Mouse (Mus musculus) induced T-regulatory cell, adult 2 months (primary cell): ENCODE measurements around the gene Capza1.
"Not testable (repeated sequence)": the region's sequence is repeated elsewhere in the genome, so short reads cannot be mapped to it uniquely, and the experiment has no call there.

Source experiments
- DNase-seq: peaks from one replicate; pipeline ENCODE4 v3.0.0-alpha.2; 2012; ENCODE audit warnings: low read depth

The Capza1 gene

DNA sequence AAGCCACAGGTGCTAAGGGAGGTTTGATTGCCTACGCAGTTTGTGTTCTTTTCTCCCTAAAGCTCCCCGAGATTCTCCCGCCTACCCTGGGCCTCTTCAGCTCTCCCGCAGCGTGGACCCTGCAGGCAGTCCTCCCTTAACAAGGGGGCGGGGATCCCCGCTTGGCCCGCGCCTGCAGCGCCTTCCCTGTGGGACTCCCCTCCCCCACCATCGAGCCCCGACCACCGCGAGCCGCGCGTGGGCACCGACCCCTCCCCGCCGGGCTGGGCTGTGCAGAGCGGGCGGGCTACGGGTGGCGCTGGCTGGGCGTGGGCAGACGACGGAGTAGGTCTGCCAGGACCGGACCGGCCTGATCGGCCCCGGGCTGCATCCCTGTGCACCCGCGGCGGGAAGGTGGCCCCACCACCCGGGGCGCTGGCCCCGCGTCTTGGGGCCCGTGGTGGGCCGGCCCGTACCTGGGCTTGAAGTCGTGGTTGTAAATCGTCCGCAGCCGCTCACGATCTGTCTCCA lies 46.8 kb downstream of the Capza1 start:
- DNase-seq: peak; percentile 68

GRCm38 (mm10) chr3:104816130-104816529 lies 48.2 kb downstream of the Capza1 start:
- no peak for DNase-seq

GRCm38 (mm10) chr3:104815346-104815745 lies 49.0 kb downstream of the Capza1 start:
- no peak for DNase-seq

GRCm38 (mm10) chr3:104814746-104815145 lies 49.6 kb downstream of the Capza1 start:
- no peak for DNase-seq

- DNase-seq: not testable (repeated sequence)
These were observed 51.1 kb downstream of the Capza1 start for GRCm38 (mm10) chr3:104813227-104813626.

DNA sequence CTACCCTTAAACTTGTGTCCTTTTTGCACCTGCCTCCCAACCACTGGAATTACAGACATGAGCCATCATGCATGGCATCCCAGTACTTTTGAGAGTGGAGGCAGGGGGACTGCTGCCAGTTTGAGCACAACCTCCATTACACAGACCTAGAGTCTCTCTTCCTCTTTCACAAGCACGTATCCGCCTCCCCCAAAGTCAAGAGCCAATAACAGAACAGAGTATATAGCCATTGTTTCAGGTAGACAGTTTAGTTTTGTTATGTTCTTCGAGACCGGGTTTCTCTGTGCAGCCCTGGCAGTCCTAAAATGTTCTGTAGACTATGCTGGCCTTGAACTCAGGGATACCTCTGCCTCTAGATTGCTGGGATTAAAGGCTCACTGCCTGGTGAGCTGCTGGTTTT lies 52.1 kb downstream of the Capza1 start:
- no peak for DNase-seq

DNA sequence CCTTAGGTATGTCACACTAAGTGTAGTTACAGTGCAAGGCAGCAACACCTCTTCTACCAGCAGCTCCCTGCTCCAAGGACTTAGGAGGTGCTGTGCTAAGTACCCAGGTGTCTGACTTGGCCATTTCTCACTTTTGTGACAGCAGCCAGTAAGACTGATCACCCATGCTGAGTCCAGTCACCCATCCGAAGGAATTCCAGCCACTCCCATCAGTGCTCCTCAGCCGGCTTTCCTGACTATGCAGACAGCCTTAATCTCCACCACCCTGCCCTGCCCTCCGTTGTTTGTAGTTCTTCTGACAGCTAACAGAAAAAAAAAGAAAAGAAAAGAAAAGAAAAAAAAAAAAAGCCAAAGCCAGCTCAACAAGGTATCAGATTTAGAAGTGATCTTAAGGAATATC lies 52.6 kb downstream of the Capza1 start:
- no peak for DNase-seq

- no peak for DNase-seq
These were observed 58.8 kb downstream of the Capza1 start for GRCm38 (mm10) chr3:104805539-104805938.

- no peak for DNase-seq
These were observed 60.0 kb downstream of the Capza1 start for GRCm38 (mm10) chr3:104804312-104804711.

- DNase-seq: no peak
These were observed 62.8 kb downstream of the Capza1 start for GRCm38 (mm10) chr3:104801481-104801880.

GRCm38 (mm10) chr3:104800681-104801080 lies 63.6 kb downstream of the Capza1 start:
- no peak for DNase-seq

- peak; percentile 93 for DNase-seq
These were observed 67.7 kb downstream of the Capza1 start for GRCm38 (mm10) chr3:104796430-104797082.

DNA sequence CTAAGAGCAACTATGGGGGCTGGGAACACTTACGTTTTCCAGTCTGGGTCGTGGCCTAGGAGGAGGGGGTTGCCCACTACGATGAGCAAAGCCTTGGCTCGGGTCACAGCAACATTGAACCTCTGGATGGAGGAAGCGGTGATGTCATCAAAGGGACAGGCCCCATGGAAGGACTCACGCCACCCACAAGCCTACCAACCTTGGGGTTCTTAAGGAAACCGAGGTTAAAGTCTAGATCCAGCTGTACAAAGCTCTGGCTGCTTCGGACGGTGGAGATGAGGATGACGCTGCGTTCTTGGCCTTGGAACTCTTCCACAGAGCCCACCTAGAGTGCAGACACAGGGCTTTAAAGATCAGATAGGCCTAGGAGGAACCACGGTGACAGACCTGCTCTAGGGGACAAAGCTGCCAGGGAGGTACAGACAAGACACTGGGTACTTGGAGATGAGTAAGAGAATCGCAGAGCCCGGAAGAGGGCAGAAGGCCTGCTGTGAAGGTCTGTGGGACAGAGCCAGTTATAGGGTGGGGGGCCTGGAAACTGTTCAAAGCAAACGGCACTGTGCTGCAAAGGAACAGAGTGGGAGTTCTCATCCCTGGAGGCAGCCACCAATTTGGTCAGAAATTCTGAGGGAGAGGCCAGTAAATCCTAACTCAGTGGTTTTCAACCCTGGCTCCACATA lies 68.5 kb downstream of the Capza1 start:
- peak; percentile 53 for DNase-seq

DNA sequence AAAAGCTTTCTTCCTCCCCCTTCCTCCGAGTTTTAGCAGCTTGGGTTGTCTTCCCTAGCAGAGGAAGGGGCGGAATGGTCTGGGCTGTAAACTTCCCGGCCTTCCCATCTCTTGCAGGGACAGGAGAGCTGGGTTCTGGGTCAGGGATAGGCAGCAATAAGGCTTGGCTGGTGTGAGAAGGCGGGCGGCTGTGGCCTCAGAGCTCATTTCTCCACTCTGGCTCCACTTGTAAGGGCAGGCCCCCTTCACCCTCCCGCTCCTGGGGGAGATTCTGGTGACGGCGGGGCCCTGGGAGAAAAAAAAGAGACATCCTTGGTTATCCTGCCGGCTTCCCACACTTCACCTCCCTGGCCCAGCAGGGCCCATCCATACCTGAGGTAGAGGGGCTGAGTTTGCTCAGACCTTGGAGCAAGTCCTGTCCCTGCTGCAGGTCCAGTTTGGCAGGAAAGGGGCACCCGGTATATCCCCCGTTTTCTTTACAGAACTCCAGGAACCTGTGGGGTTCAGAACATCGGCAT lies 69.3 kb downstream of the Capza1 start:
- DNase-seq: no peak

DNA sequence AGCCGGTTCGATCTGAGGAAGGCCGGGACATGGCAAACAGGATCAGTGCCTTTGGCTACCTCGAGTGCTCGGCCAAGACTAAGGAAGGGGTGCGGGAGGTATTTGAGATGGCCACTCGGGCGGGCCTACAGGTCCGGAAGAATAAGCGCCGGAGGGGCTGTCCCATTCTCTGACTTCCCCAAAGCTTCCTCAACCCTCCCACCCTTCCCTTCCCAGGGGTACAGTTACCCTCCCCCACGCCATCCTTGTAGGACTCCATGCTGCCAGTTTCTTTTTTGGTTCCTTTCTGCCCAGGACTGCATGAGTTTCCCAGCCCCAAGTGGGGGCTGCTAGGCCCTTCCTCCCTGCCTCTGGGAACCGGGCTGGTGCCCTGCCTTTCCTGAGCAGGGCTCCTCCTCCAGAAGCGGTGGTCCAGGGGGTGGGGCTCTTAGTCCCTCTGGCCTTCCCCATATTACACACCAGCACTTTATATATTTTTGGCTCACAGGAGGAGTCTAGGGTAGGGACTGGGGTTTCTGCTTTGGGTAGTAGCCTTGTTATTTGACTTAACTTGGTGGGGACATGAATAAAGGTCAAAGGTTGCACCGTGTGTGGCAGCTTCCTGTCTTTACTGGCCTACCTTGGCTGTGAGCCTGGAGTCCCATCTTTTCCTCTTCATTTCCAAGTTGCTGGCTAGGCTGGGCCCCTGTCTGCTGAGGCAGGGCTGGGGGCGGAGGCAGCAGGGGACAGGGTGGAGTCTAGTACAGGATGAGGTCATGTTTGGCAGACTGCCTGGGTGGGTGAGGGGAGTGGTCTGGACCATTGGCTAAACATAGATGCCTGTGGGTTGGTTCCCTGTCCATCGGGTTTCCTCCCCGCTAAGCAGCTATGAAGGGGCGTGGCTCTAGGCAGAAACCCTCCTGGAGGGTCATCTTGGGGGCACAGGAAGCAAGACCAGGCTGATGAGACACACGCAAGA lies 70.2 kb downstream of the Capza1 start:
- DNase-seq: peak; percentile 81

GRCm38 (mm10) chr3:104792360-104793270 lies 71.7 kb downstream of the Capza1 start:
- DNase-seq: peak; percentile 36

DNA sequence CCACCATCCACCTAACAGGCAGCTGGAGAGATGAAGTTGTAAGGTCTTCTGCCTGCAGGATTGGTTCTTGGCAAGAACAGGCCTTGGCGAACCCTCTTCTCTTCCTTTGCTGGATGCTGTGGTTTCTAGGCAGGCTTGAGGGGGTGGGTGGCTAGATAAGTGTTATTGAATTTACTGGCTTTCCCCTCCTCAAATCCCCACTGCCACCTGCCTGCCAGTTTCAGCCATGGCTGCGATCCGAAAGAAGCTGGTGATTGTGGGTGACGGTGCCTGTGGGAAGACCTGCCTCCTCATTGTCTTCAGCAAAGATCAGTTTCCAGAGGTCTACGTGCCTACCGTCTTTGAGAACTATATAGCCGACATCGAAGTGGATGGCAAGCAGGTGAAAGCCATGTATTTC lies 72.6 kb downstream of the Capza1 start:
- no peak for DNase-seq

DNA sequence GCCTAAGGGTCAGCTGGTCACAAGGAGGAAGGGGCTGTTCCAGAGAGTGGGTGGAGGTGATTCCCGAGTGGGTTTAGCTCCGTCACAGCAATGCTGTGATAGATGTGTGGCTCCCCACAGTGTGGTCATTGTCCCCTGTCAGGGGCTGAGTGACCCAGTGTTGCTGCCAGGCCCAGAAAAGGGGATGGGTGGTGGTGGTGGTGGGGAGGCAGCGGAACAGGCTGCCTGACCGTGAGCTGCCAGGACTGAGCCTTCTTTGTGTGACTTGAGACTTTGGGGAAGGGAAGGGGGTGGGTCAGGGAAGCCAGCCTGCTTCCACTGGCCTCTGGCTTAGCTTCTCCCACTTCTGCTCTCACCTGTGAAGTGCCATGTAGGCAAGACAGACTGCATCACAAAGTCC lies 73.3 kb downstream of the Capza1 start:
- DNase-seq: no peak

DNA sequence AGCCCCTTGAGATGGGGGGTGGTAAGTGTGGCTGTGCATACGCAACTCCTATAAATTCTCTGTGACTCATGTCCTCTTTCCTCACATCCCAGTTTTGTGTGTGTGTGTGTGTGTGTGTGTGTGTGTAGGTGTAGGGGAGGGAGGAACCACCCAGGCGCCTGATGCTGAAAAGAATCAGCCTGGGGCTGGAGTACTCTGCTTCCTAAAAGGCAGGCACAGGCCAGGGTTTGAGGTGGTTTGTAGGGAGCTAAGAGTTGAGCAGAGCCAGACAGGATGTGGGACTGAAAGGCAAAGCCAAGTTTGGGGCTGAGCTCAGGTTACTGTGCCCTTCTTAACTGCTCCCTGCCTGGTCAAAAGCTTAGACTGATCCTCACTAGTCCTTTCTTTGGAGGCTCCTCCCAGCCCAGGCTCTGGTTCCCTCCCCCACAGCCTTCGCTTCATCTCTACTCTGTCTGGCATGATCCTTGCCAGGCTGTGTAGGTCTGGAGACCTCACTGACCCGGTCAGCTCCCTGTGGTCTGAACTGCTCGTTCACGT lies 73.8 kb downstream of the Capza1 start:
- DNase-seq: peak; percentile 39

- DNase-seq: no peak
These were observed 74.5 kb downstream of the Capza1 start for GRCm38 (mm10) chr3:104789822-104790221.

GRCm38 (mm10) chr3:104789312-104789605 lies 75.0 kb downstream of the Capza1 start:
- no peak for DNase-seq
